Mouse (Mus musculus) kidney, embryonic 14.5 days (tissue): ENCODE measurements around the gene Fam110a. TPM values are rescaled to one million over a fixed set of nuclear protein-coding genes. Genes with fewer than 3 reads are reported as not detected.

Experiments
- ATAC-seq: fragments of 200-750 bp; cut with Nextera tagmentation; 2 replicates; pipeline ENCODE4 v1.8.0; 2017; ENCODE audit warnings: moderate number of reproducible peaks, mild to moderate bottlenecking, moderate TSS enrichment, moderate library complexity; ENCODE audit not compliant: low FRiP score, low TSS enrichment
- H3K27ac ChIP-seq: fragments of 300-500 bp; sonication (generic); 2 replicates; pipeline ENCODE4 v1.5.1; 2014; ENCODE audit warnings: low read depth, mild to moderate bottlenecking, low read length, moderate library complexity, mixed read lengths
- H3K27me3 ChIP-seq: fragments of 300-500 bp; sonication (generic); 2 replicates; pipeline ENCODE4 v1.6.1; 2014; ENCODE audit warnings: mild to moderate bottlenecking, low read length; ENCODE audit not compliant: control insufficient read depth, insufficient read depth
- H3K36me3 ChIP-seq: fragments of 300-500 bp; sonication (generic); 2 replicates; pipeline ENCODE4 v1.6.1; 2014; ENCODE audit warnings: low read length, mixed read lengths; ENCODE audit not compliant: control insufficient read depth, insufficient read depth
- H3K4me1 ChIP-seq: fragments of 300-500 bp; sonication (generic); 2 replicates; pipeline ENCODE4 v1.6.1; 2014; ENCODE audit warnings: low read length, mixed read lengths; ENCODE audit not compliant: control insufficient read depth, insufficient read depth
- H3K4me2 ChIP-seq: fragments of 300-500 bp; sonication (generic); replicated peaks from 2 replicates; pipeline ENCODE4 v1.6.1; 2014; ENCODE audit warnings: low read depth, mild to moderate bottlenecking, low read length
- H3K4me3 ChIP-seq: fragments of 300-500 bp; sonication (generic); 2 replicates; pipeline ENCODE4 v1.5.1; 2014; ENCODE audit warnings: mild to moderate bottlenecking, low read length
- H3K9ac ChIP-seq: fragments of 300-500 bp; sonication (generic); 2 replicates; pipeline ENCODE4 v1.6.1; 2014; ENCODE audit warnings: low read depth, mild to moderate bottlenecking, low read length, moderate library complexity
- H3K9me3 ChIP-seq: fragments of 300-500 bp; sonication (generic); 2 replicates; pipeline ENCODE4 v1.6.1; 2016; ENCODE audit warnings: low read length; ENCODE audit not compliant: control insufficient read depth
- WGBS: fragments of 180-500 bp; shearing (Covaris S2); extraction: QIAGEN DNeasy Blood & Tissue Kit; methylation state at CpG from one replicate; pipeline ENCODE4 v1.1.7; 2014; 5-methylcytosine and 5-hydroxymethylcytosine counted together
- polyA plus RNA-seq: library from polyadenylated mRNA; unstranded; fragments of >200 nt; fragmentation: Nextera tagmentation; extraction: Ambion mirVana; gene quantifications from 2 replicates; pipeline ENCODE4 v1.2.1, GENCODE M21; 2014

Gene Fam110a
- polyA plus RNA-seq, 1 experiment from 2014 or later: 29.9 TPM

- H3K4me3 ChIP-seq: no peak overlapping the region
- H3K4me2 ChIP-seq: no peak overlapping the region
- 0 out of 2 replicates have a peak overlapping the region, but pooled peaks have one; percentile 24 for H3K27ac ChIP-seq
- WGBS: 75% methylated on average over 4 of the region's 4 CpGs
- no peak overlapping the region for H3K9ac ChIP-seq
- peaks cover 29% of the 10 kb centered on the region for H3K4me1 ChIP-seq
- ATAC-seq: no peak
- peaks cover 5% of the 10 kb centered on the region; the same call in 1 of the 2 replicates for H3K27me3 ChIP-seq
- no peaks in the 10 kb centered on the region for H3K9me3 ChIP-seq
- H3K36me3 ChIP-seq: no peaks in the 10 kb centered on the region
These were observed 2.2 kb downstream of the Fam110a start for GRCm38 (mm10) chr2:151977689-151978440.

- H3K4me2 ChIP-seq: no peak overlapping the region
- ATAC-seq: no peak
- peaks cover 8% of the 10 kb centered on the region; the same call in 1 of the 2 replicates for H3K27me3 ChIP-seq
- H3K4me3 ChIP-seq: no peak overlapping the region
- H3K9ac ChIP-seq: no peak overlapping the region
- WGBS: 80% methylated on average over 3 of the region's 3 CpGs
- no peaks in the 10 kb centered on the region for H3K36me3 ChIP-seq
- peak overlapping the region; percentile 62; the same call in 1 of the 2 replicates for H3K27ac ChIP-seq
- H3K4me1 ChIP-seq: peaks cover 40% of the 10 kb centered on the region
- H3K9me3 ChIP-seq: no peaks in the 10 kb centered on the region
These were observed 4.0 kb downstream of the Fam110a start for GRCm38 (mm10) chr2:151976067-151976466.

- H3K27me3 ChIP-seq: peaks cover 8% of the 10 kb centered on the region; the same call in 1 of the 2 replicates
- no peak for ATAC-seq
- 91% methylated on average over 5 of the region's 5 CpGs for WGBS
- H3K9ac ChIP-seq: no peak overlapping the region
- peaks cover 48% of the 10 kb centered on the region for H3K4me1 ChIP-seq
- peaks cover 1% of the 10 kb centered on the region; the same call in 1 of the 2 replicates for H3K36me3 ChIP-seq
- no peak overlapping the region for H3K4me3 ChIP-seq
- no peak overlapping the region for H3K27ac ChIP-seq
- H3K4me2 ChIP-seq: no peak overlapping the region
- H3K9me3 ChIP-seq: no peaks in the 10 kb centered on the region
These were observed 4.7 kb downstream of the Fam110a start for GRCm38 (mm10) chr2:151975295-151975694.

- Histone ChIP-seq H3K4me2 (peak overlapping the region; percentile 50), H3K27me3 (peaks cover 8% of the 10 kb centered on the region; the same call in 1 of the 2 replicates), H3K9me3 (no peaks in the 10 kb centered on the region), H3K4me1 (peaks cover 52% of the 10 kb centered on the region), H3K9ac (0 out of 2 replicates have a peak overlapping the region, but pooled peaks have one; percentile 45), H3K36me3 (peaks cover 13% of the 10 kb centered on the region; the same call in 1 of the 2 replicates), H3K27ac (no peak overlapping the region), H3K4me3 (peak overlapping the region; percentile 28)
- 11% methylated on average over 36 of the region's 36 CpGs for WGBS
- 0 out of 2 replicates have a peak, but pooled peaks have one; percentile 2 for ATAC-seq
These were observed 6.1 kb downstream of the Fam110a start for GRCm38 (mm10) chr2:151973595-151974562.

- Histone ChIP-seq H3K9me3 (no peaks in the 10 kb centered on the region), H3K9ac (0 out of 2 replicates have a peak overlapping the region, but pooled peaks have one; percentile 45), H3K27me3 (peaks cover 8% of the 10 kb centered on the region; the same call in 1 of the 2 replicates), H3K27ac (no peak overlapping the region), H3K4me2 (peak overlapping the region; percentile 50), H3K4me3 (peak overlapping the region; percentile 28), H3K36me3 (peaks cover 17% of the 10 kb centered on the region; the same call in 1 of the 2 replicates), H3K4me1 (peaks cover 51% of the 10 kb centered on the region)
- WGBS: 12% methylated on average over 23 of the region's 23 CpGs
- 0 out of 2 replicates have a peak, but pooled peaks have one; percentile 26 for ATAC-seq
These were observed 7.0 kb downstream of the Fam110a start for GRCm38 (mm10) chr2:151972880-151973594.

GRCm38 (mm10) chr2:151971748-151972147 lies 8.3 kb downstream of the Fam110a start:
- ATAC-seq: no peak
- no peak overlapping the region for H3K27ac ChIP-seq
- no peak overlapping the region for H3K9ac ChIP-seq
- peaks cover 8% of the 10 kb centered on the region; the same call in 1 of the 2 replicates for H3K27me3 ChIP-seq
- H3K36me3 ChIP-seq: peaks cover 17% of the 10 kb centered on the region; the same call in 1 of the 2 replicates
- no peak overlapping the region for H3K4me2 ChIP-seq
- no peaks in the 10 kb centered on the region for H3K9me3 ChIP-seq
- WGBS: 86% methylated on average over 5 of the region's 5 CpGs
- H3K4me3 ChIP-seq: no peak overlapping the region
- H3K4me1 ChIP-seq: peaks cover 49% of the 10 kb centered on the region

GRCm38 (mm10) chr2:151970191-151971172 lies 9.5 kb downstream of the Fam110a start:
- Histone ChIP-seq H3K4me2 (peak overlapping the region; percentile 48), H3K9ac (peak overlapping the region; percentile 51), H3K27me3 (peaks cover 8% of the 10 kb centered on the region; the same call in 1 of the 2 replicates), H3K4me1 (peaks cover 46% of the 10 kb centered on the region), H3K36me3 (peaks cover 17% of the 10 kb centered on the region; the same call in 1 of the 2 replicates), H3K4me3 (peak overlapping the region; percentile 27), H3K27ac (0 out of 2 replicates have a peak overlapping the region, but pooled peaks have one; percentile 17), H3K9me3 (no peaks in the 10 kb centered on the region)
- peak; percentile 88 for ATAC-seq
- WGBS: 53% methylated on average over 53 of the region's 53 CpGs
